Mouse (Mus musculus): ENCODE data around the gene Iqcg. TPM values are rescaled to one million over a fixed set of nuclear protein-coding genes. Genes with fewer than 3 reads are reported as not detected.

Iqcg gene
- total and polyA plus RNA-seq, 3 experiments, result 13.6 to 40.4 TPM; not detected in 1

DNA sequence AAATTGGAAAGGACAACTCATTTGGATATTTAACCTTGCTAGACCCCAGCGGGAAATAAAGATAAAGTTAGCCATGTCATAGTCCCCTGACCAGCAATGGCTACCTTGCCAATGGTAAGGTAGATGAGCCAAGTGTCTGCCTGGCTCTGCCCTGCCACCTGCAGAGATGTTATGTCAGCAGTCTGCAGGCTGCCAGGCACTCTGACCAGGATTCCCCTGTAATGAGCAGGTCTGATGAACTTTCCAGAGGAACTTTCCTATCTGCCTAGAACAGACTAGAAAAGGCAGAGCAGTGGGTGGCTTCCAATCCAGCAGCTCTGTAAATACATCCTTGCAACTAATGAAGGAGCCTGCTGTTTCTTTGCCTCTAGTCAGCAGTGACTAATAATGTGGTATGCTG, 41.1 kb downstream of the Iqcg start:
- H3K79me2 ChIP-seq (ENCODE audit: control insufficient read depth, insufficient read depth, low read length, poor library complexity), result no peaks in the 10 kb centered on the region
- DNase-seq (ENCODE audit: low read depth, low spot score), result no peak
- no peak overlapping the region for H3K4me3 ChIP-seq (ENCODE audit: control insufficient read depth in 1 of 2, insufficient read depth in 1 of 2, low read depth in 2 of 2, low read length in 2 of 2)
- TF ChIP-seq SMC3 (IDR thresholded peaks at IDR 0.05; ENCODE audit: low read depth, low read length) (no peak), USF1 (IDR thresholded peaks at IDR 0.05; ENCODE audit: low read depth, low read length) (no peak), GATA1 (IDR thresholded peaks at IDR 0.05; ENCODE audit: low read depth, low read length) (no peak), BHLHE40 (IDR thresholded peaks at IDR 0.05; ENCODE audit: borderline replicate concordance, low read depth, low read length) (no peak), EP300 (IDR thresholded peaks at IDR 0.05; ENCODE audit: low read depth in 1 of 2, low read length in 2 of 2) (no peak), MAX (IDR thresholded peaks at IDR 0.05; ENCODE audit: low read length) (no peak), ZNF384 (IDR thresholded peaks at IDR 0.05; ENCODE audit: low read depth, low read length) (no peak), HCFC1 (IDR thresholded peaks at IDR 0.05; ENCODE audit: low read depth, low read length) (no peak), ETS1 (IDR thresholded peaks at IDR 0.05; ENCODE audit: low read depth, low read length) (no peak), JUND (IDR thresholded peaks at IDR 0.05; ENCODE audit: low read depth, low read length) (no peak)
- H3K9me3 ChIP-seq (replicated peaks; ENCODE audit: insufficient read depth, low read length), result no peaks in the 10 kb centered on the region
- H3K4me1 ChIP-seq (ENCODE audit: control insufficient read depth in 1 of 2, insufficient read depth in 2 of 2, low read length in 2 of 2), result peaks cover 1 to 7% of the 10 kb centered on the region in 2 experiments; a peak in 3 of 4 replicates
- no peak overlapping the region for H3K9ac ChIP-seq (ENCODE audit: control insufficient read depth, low read depth, low read length, poor library complexity, severe bottlenecking)
- H3K27ac ChIP-seq (ENCODE audit: control insufficient read depth, low read depth, low read length), result no peak overlapping the region
- H3K27me3 ChIP-seq (ENCODE audit: control insufficient read depth in 1 of 2, insufficient read depth in 2 of 2, low read length in 2 of 2), result no peaks in the 10 kb centered on the region
- peaks cover 1 to 5% of the 10 kb centered on the region in 2 experiments; a peak in 3 of 4 replicates for H3K36me3 ChIP-seq (ENCODE audit: control insufficient read depth in 1 of 2, insufficient read depth in 2 of 2, low read length in 2 of 2)

DNA sequence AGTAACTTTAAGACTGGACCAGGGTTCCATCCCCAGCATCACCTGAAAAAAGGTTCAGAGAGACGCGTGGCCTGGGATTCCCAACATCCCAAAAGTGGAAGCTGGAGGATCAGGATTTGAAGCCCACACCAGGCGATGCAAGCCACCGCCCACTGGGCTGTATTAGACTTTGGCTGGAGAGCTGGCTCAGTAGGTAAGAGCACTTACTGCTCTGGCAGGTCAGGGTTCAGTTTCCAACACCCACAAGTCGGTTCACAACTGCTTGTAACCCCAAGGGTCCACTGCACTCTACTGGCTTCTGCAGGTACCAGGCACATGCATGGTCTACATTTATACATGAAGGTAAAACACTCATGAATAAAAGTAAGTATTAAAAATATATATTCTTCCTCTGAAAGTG, 42.2 kb downstream of the Iqcg start:
- Histone ChIP-seq H3K4me3 (ENCODE audit: control insufficient read depth in 1 of 2, insufficient read depth in 1 of 2, low read depth in 2 of 2, low read length in 2 of 2) (no peak overlapping the region), H3K36me3 (ENCODE audit: control insufficient read depth in 1 of 2, insufficient read depth in 2 of 2, low read length in 2 of 2) (peaks cover 5 to 6% of the 10 kb centered on the region in 2 experiments; a peak in 3 of 4 replicates), H3K9me3 (replicated peaks; ENCODE audit: insufficient read depth, low read length) (no peaks in the 10 kb centered on the region), H3K27me3 (ENCODE audit: control insufficient read depth in 1 of 2, insufficient read depth in 2 of 2, low read length in 2 of 2) (no peaks in the 10 kb centered on the region), H3K9ac (ENCODE audit: control insufficient read depth, low read depth, low read length, poor library complexity, severe bottlenecking) (no peak overlapping the region), H3K27ac (ENCODE audit: control insufficient read depth, low read depth, low read length) (no peak overlapping the region), H3K4me1 (ENCODE audit: control insufficient read depth in 1 of 2, insufficient read depth in 2 of 2, low read length in 2 of 2) (peaks cover 1 to 7% of the 10 kb centered on the region in 2 experiments; a peak in 3 of 4 replicates), H3K79me2 (ENCODE audit: control insufficient read depth, insufficient read depth, low read length, poor library complexity) (no peaks in the 10 kb centered on the region)
- TF ChIP-seq KAT2A (conservative IDR thresholded peaks at IDR 0.05; ENCODE audit: low read depth, low read length), result no peak
- DNase-seq (ENCODE audit: low read depth, low spot score), result no peak

- no peak for DNase-seq (ENCODE audit: low read depth, low spot score)
- H3K79me2 ChIP-seq (ENCODE audit: control insufficient read depth, insufficient read depth, low read length, poor library complexity), result no peaks in the 10 kb centered on the region
- H3K4me3 ChIP-seq (ENCODE audit: control insufficient read depth in 1 of 2, insufficient read depth in 1 of 2, low read depth in 2 of 2, low read length in 2 of 2), result no peak overlapping the region
- peaks cover 0 to 12% of the 10 kb centered on the region in 2 experiments; a peak in 2 of 4 replicates for H3K36me3 ChIP-seq (ENCODE audit: control insufficient read depth in 1 of 2, insufficient read depth in 2 of 2, low read length in 2 of 2)
- no peak overlapping the region for H3K9ac ChIP-seq (ENCODE audit: control insufficient read depth, low read depth, low read length, poor library complexity, severe bottlenecking)
- TF ChIP-seq BHLHE40 (IDR thresholded peaks at IDR 0.05; ENCODE audit: borderline replicate concordance, low read depth, low read length) (no peak), ZKSCAN1 (IDR thresholded peaks at IDR 0.05; ENCODE audit: low read depth, low read length) (no peak)
- H3K27me3 ChIP-seq (ENCODE audit: control insufficient read depth in 1 of 2, insufficient read depth in 2 of 2, low read length in 2 of 2), result no peaks in the 10 kb centered on the region
- no peak overlapping the region for H3K27ac ChIP-seq (ENCODE audit: control insufficient read depth, low read depth, low read length)
- H3K9me3 ChIP-seq (replicated peaks; ENCODE audit: insufficient read depth, low read length), result no peaks in the 10 kb centered on the region
- no peaks in the 10 kb centered on the region for H3K4me1 ChIP-seq (ENCODE audit: control insufficient read depth in 1 of 2, insufficient read depth in 2 of 2, low read length in 2 of 2)
Observed at GRCm38 (mm10) chr16:33010166-33010565, 45.9 kb downstream of the Iqcg start.

All from MEL (cell line).